Mouse (Mus musculus): Measurements from ENCODE around the gene Akt1s1.

Gene Akt1s1

GRCm38 (mm10) chr7:44848561-44849415 is at the start of gene Akt1s1, which contains the start of gene Tbc1d17:
Akt1s1 (plus strand) TSS chr7:44848991.
Tbc1d17 (minus strand) TSS chr7:44849079.
- peak; percentile 97 for DNase-seq

- DNase-seq, result no peak
Observed at GRCm38 (mm10) chr7:44808927-44809326, 39.9 kb upstream of the Akt1s1 start.

GRCm38 (mm10) chr7:44809466-44809865 is 39.3 kb upstream of the Akt1s1 start:
- no peak for DNase-seq

- DNase-seq, result no peak
Observed at GRCm38 (mm10) chr7:44810365-44810764, 38.4 kb upstream of the Akt1s1 start.

GRCm38 (mm10) chr7:44810819-44811557 is 37.8 kb upstream of the Akt1s1 start:
- DNase-seq, result no peak

GRCm38 (mm10) chr7:44812651-44813325 is 36.0 kb upstream of the Akt1s1 start:
- no peak for DNase-seq

GRCm38 (mm10) chr7:44813985-44814384 is 34.8 kb upstream of the Akt1s1 start:
- DNase-seq, result no peak

- DNase-seq, result no peak
Observed at GRCm38 (mm10) chr7:44814423-44814822, 34.4 kb upstream of the Akt1s1 start.

GRCm38 (mm10) chr7:44814952-44815553 is 33.7 kb upstream of the Akt1s1 start:
- no peak for DNase-seq

GRCm38 (mm10) chr7:44815721-44816469 is 32.9 kb upstream of the Akt1s1 start, which contains the start of the genes Nup62 and Il4i1:
Nup62 (plus strand) TSS chr7:44816088.
Il4i1 (plus strand) TSS chr7:44816387.
- DNase-seq, result peak; percentile 100

GRCm38 (mm10) chr7:44816470-44817021 is 32.2 kb upstream of the Akt1s1 start, which contains the start of gene Atf5:
Atf5 (minus strand) TSS chr7:44816658.
- peak; percentile 68 for DNase-seq

GRCm38 (mm10) chr7:44817441-44817840 is 31.4 kb upstream of the Akt1s1 start:
- DNase-seq, result no peak

- DNase-seq, result no peak
Observed at GRCm38 (mm10) chr7:44818164-44818563, 30.6 kb upstream of the Akt1s1 start.

- DNase-seq, result peak; percentile 42
Observed at GRCm38 (mm10) chr7:44818751-44819235, 30.0 kb upstream of the Akt1s1 start.

GRCm38 (mm10) chr7:44819391-44819790 is 29.4 kb upstream of the Akt1s1 start:
- no peak for DNase-seq

- DNase-seq, result no peak
Observed at GRCm38 (mm10) chr7:44819863-44820262, 28.9 kb upstream of the Akt1s1 start.

GRCm38 (mm10) chr7:44820525-44820924 is 28.3 kb upstream of the Akt1s1 start:
- DNase-seq, result peak; percentile 0

GRCm38 (mm10) chr7:44821666-44822448 is 26.9 kb upstream of the Akt1s1 start:
- peak; percentile 0 for DNase-seq

GRCm38 (mm10) chr7:44823409-44823808 is 25.4 kb upstream of the Akt1s1 start:
- DNase-seq, result no peak

- peak; percentile 87 for DNase-seq
Observed at GRCm38 (mm10) chr7:44824872-44825271, 23.9 kb upstream of the Akt1s1 start.
